Mouse (Mus musculus) spleen, adult 2 months (tissue): Measurements from ENCODE around the gene Rere.

Source experiments
- CTCF ChIP-seq: fragments of 200-500 bp; IDR thresholded peaks from 2 replicates; pipeline ENCODE4 v1.5.1; 2011; ENCODE audit warnings: mild to moderate bottlenecking, inconsistent platforms; ENCODE audit not compliant: insufficient read depth, insufficient read length, insufficient replicate concordance; ENCODE audit errors: extremely low read depth
- POLR2A ChIP-seq: fragments of 200-500 bp; IDR thresholded peaks from 2 replicates; pipeline ENCODE4 v1.6.1; 2011; ENCODE audit warnings: low read depth, low read length, inconsistent platforms

DNA sequence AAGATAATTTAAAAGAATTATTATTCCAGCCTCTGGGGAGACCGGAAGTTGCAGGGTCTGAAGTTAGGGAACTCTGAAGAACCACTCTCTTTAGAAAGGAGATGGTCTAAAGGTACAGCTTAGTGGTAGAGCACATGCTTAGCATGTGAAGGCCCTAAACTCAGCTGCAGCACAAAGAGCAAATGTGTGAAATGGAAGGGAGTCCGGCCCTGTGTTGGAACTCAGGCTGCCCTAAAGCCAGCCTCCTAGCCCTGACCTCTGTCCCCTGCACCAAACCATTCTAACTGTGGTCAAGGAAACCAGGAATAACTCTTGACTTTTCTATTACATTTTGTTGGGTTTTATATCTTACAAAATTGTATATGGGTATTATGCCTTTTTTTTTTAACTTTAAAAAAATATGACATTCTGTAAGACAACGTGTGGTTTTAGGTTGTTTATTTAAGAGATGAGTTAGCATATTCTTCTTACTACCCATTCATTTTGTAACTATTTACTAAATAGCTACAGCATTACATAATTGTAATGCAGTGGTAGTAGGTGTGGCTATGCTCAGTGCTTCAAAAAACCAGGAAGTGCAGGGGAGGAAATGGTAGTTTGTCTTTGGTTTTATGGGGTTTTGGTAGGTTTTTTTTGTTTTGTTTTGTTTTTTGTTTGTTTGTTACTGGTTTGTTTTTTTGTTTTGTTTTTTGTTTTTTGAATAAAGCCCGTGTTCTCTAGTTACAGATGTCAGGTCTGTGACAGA, 312.2 kb downstream of the Rere start:
- TF ChIP-seq POLR2A (no peak), CTCF (no peak)
